In the genomic region with DNA sequence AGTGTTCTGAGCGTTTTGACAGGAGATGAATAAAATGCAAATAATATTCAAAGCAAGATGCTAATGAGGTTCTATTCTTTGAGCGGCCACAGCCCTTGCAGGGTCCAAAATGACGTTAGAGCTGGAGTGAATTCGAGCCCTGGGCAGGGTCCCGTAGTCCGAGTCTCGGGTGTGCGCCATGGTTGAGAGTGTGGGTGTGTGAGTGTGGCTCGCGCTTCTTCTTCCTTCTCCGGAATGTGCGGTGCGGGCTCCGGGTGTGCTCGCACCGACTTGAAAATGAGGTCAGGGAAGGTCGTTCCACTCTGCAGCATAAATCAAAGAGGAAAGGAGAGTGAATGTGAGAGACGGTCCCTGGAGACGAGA, we compare ENCODE assay signal across 9 mouse cellular contexts. TPM values are rescaled to one million over a fixed set of nuclear protein-coding genes. Genes with fewer than 3 reads are reported as not detected.
DNase-seq lines count a peak whose midpoint lies in the region; ATAC-seq and TF ChIP-seq lines count a peak whose summit lies in the region.
"Had no signal": no experiment of that assay in that cellular context is flagged by ENCODE, and none has a peak within 500 bp of the region (broad histone marks: within the 10 kb centered on the region; RNA-seq: fewer than 3 reads in every experiment).

No protein-coding gene starts in this region.

- no peak for ATAC-seq in heart, embryonic 12.5 days (ENCODE audit: insufficient number of reproducible peaks, low FRiP score)
- no peak for ATAC-seq in hindbrain, postnatal 0 days
- ATAC-seq in midbrain, embryonic 15.5 days (replicated peaks): no peak
- no peak for ATAC-seq in cerebellum, adult (ENCODE audit: insufficient number of reproducible peaks, low FRiP score, low TSS enrichment)

- peak overlapping the region; percentile 45 for H3K4me3 ChIP-seq in heart, embryonic 12.5 days
- H3K4me3 ChIP-seq in hindbrain, postnatal 0 days (ENCODE audit: low read length): no peak overlapping the region
- H3K4me3 ChIP-seq in midbrain, embryonic 15.5 days: peak overlapping the region; percentile 24; the same call in 1 of the 2 replicates

- no peak overlapping the region for H3K9ac ChIP-seq in heart, embryonic 12.5 days
- no peak overlapping the region for H3K9ac ChIP-seq in hindbrain, postnatal 0 days (replicated peaks; ENCODE audit: low read length)
- no peak overlapping the region for H3K9ac ChIP-seq in midbrain, embryonic 15.5 days

- no peak overlapping the region for H3K27ac ChIP-seq in heart, embryonic 12.5 days (ENCODE audit: poor library complexity, severe bottlenecking)
- no peak overlapping the region for H3K27ac ChIP-seq in hindbrain, postnatal 0 days
- H3K27ac ChIP-seq in midbrain, embryonic 15.5 days: no peak overlapping the region

- no peak for DNase-seq in heart, adult 11 months
- peak; percentile 76 for DNase-seq in R1 (ENCODE audit: low read depth, low spot score)
- no peak for DNase-seq in hindbrain, postnatal 0 days (ENCODE audit: low spot score)
- no peak for DNase-seq in cerebellum, adult 9-11 months
- no peak for DNase-seq in urinary bladder, postnatal 14 days (ENCODE audit: low spot score)

- under 1% methylated on average over 19 of the region's 19 CpGs for WGBS in heart, embryonic 12.5 days
- 1% methylated on average over 19 of the region's 19 CpGs for WGBS in hindbrain, postnatal 0 days
- WGBS in midbrain, embryonic 15.5 days: under 1% methylated on average over 19 of the region's 19 CpGs

- no peak for TF ChIP-seq CTCF in hindbrain, postnatal 0 days (IDR thresholded peaks at IDR 0.05; ENCODE audit: low read depth)

- H3K4me2 ChIP-seq in heart, embryonic 12.5 days: peak overlapping the region; percentile 85
- H3K4me2 ChIP-seq in hindbrain, postnatal 0 days (ENCODE audit: low read depth, low read length): peak overlapping the region; percentile 34
- H3K4me2 ChIP-seq in midbrain, embryonic 15.5 days: peak overlapping the region; percentile 48

- no peaks in the 10 kb centered on the region for H3K36me3 ChIP-seq in heart, embryonic 12.5 days
- no peaks in the 10 kb centered on the region for H3K36me3 ChIP-seq in hindbrain, postnatal 0 days (ENCODE audit: insufficient read depth, low read length)
- H3K36me3 ChIP-seq in midbrain, embryonic 15.5 days (replicated peaks): no peaks in the 10 kb centered on the region

- H3K4me1 ChIP-seq in heart, embryonic 12.5 days (replicated peaks): peaks cover 49% of the 10 kb centered on the region
- H3K4me1 ChIP-seq in hindbrain, postnatal 0 days (ENCODE audit: insufficient read depth, low read length): peaks cover 9% of the 10 kb centered on the region; the same call in 1 of the 2 replicates
- H3K4me1 ChIP-seq in midbrain, embryonic 15.5 days: peaks cover 41% of the 10 kb centered on the region

- peaks cover 60% of the 10 kb centered on the region for H3K27me3 ChIP-seq in heart, embryonic 12.5 days (replicated peaks)
- peaks cover 41% of the 10 kb centered on the region for H3K27me3 ChIP-seq in hindbrain, postnatal 0 days (ENCODE audit: insufficient read depth, low read length)
- peaks cover 62% of the 10 kb centered on the region for H3K27me3 ChIP-seq in midbrain, embryonic 15.5 days (replicated peaks)

- H3K9me3 ChIP-seq in heart, embryonic 12.5 days (replicated peaks): peaks cover 5% of the 10 kb centered on the region; the same call in 1 of the 2 replicates
- H3K9me3 ChIP-seq in hindbrain, postnatal 0 days (ENCODE audit: low read length): no peaks in the 10 kb centered on the region
- H3K9me3 ChIP-seq in midbrain, embryonic 15.5 days: no peaks in the 10 kb centered on the region

RNA-seq across cellular contexts. Expression of a gene that starts 9.4 kb away (rescaled TPM):
- not detected in 2 replicates for polyA plus RNA-seq in heart, embryonic 12.5 days (2016; fragmentation: Nextera tagmentation; extraction: Ambion mirVana)
- not detected in 2 replicates for total RNA-seq in hindbrain, postnatal 0 days (2014; rRNA removed)
- 0.16 TPM in 1 of 2 replicates, not detected in the other for polyA plus RNA-seq in hindbrain, postnatal 0 days (2015; fragmentation: Nextera tagmentation; extraction: Ambion mirVana)
- 0.22 TPM in 1 of 2 replicates, not detected in the other for polyA plus RNA-seq in midbrain, embryonic 15.5 days (2015; fragmentation: Nextera tagmentation; extraction: Ambion mirVana)
- polyA plus RNA-seq: C2C12 had no signal

RNA-seq across cellular contexts. Expression of a gene that starts 47.6 kb away (rescaled TPM):
- not detected in 2 replicates for polyA plus RNA-seq in heart, embryonic 12.5 days (2016; fragmentation: Nextera tagmentation; extraction: Ambion mirVana)
- total RNA-seq in hindbrain, postnatal 0 days (2014; rRNA removed): not detected in 2 replicates
- polyA plus RNA-seq in hindbrain, postnatal 0 days (2015; fragmentation: Nextera tagmentation; extraction: Ambion mirVana): not detected in 2 replicates
- not detected in 2 replicates for polyA plus RNA-seq in midbrain, embryonic 15.5 days (2015; fragmentation: Nextera tagmentation; extraction: Ambion mirVana)
- polyA plus RNA-seq: C2C12 had no signal

Comparison
In these comparisons a context has a peak if more than half of its experiments do, and no peak if none do; other contexts are left out.
1. H3K4me2 ChIP-seq: peak in every context shown above with its lines; median percentile 85 in heart, embryonic 12.5 days; 48 in midbrain, embryonic 15.5 days; 34 in hindbrain, postnatal 0 days.